Mouse (Mus musculus) embryo, embryonic 11.5 days (tissue): Measurements from ENCODE around the gene Six2.
A peak's percentile ranks its signal among the peaks of the same experiment; 100 is the strongest.
"Not testable (repeated sequence)": the region's sequence is repeated elsewhere in the genome, so short reads cannot be mapped to it uniquely, and the experiment has no call there.

Experiments used
- DNase-seq: peaks from one replicate; pipeline ENCODE4 v3.0.0-alpha.2; 2012; ENCODE audit warnings: low read depth, low spot score

The Six2 gene

GRCm38 (mm10) chr17:85690323-85690968, 2.4 kb upstream of the Six2 start:
- no peak for DNase-seq

GRCm38 (mm10) chr17:85689807-85690319, 1.8 kb upstream of the Six2 start:
- no peak for DNase-seq

- DNase-seq = no peak
Measured at GRCm38 (mm10) chr17:85688911-85689806, 1.1 kb upstream of the Six2 start.

GRCm38 (mm10) chr17:85687421-85688235, 446 bp downstream of the Six2 start:
- DNase-seq = no peak

- no peak for DNase-seq
Measured at GRCm38 (mm10) chr17:85686476-85687420, 1.3 kb downstream of the Six2 start.

GRCm38 (mm10) chr17:85685689-85686281, 2.3 kb downstream of the Six2 start:
- DNase-seq = no peak

- DNase-seq = no peak
Measured at GRCm38 (mm10) chr17:85684841-85685688, 3.0 kb downstream of the Six2 start.

- not testable (repeated sequence) for DNase-seq
Measured at GRCm38 (mm10) chr17:85684436-85684835, 3.6 kb downstream of the Six2 start.

- no peak for DNase-seq
Measured at GRCm38 (mm10) chr17:85683984-85684307, 4.1 kb downstream of the Six2 start.

- DNase-seq = no peak
Measured at GRCm38 (mm10) chr17:85683111-85683983, 4.7 kb downstream of the Six2 start.

- DNase-seq = no peak
Measured at GRCm38 (mm10) chr17:85682181-85682710, 5.8 kb downstream of the Six2 start.

GRCm38 (mm10) chr17:85681741-85682140, 6.3 kb downstream of the Six2 start:
- no peak for DNase-seq

GRCm38 (mm10) chr17:85680851-85681550, 7.1 kb downstream of the Six2 start:
- DNase-seq = no peak

GRCm38 (mm10) chr17:85680116-85680850, 7.8 kb downstream of the Six2 start:
- DNase-seq = no peak

GRCm38 (mm10) chr17:85679651-85680050, 8.4 kb downstream of the Six2 start:
- DNase-seq = no peak

GRCm38 (mm10) chr17:85664618-85665320, 23.3 kb downstream of the Six2 start:
- peak; percentile 75 for DNase-seq
